In genomic region chr11:82448485-82448884, GRCm38 (mm10) we compare ENCODE assay signal across 19 mouse cellular contexts. TPM values are rescaled to one million over a fixed set of nuclear protein-coding genes. Genes with fewer than 3 reads are reported as not detected.
"Had no signal": no experiment of that assay in that cellular context is flagged by ENCODE, and none has a peak within 500 bp of the region (broad histone marks: within the 10 kb centered on the region; RNA-seq: fewer than 3 reads in every experiment).

No protein-coding gene starts in this region.

- ATAC-seq: liver, embryonic 12.5 days; midbrain, embryonic 16.5 days had no signal

- H3K36me3 ChIP-seq: liver, embryonic 12.5 days; midbrain, embryonic 10.5 days had no signal

- H3K27ac ChIP-seq: liver, embryonic 12.5 days; liver, embryonic 14.5 days; midbrain, embryonic 10.5 days; neural tube, embryonic 13.5 days; neural tube, embryonic 15.5 days had no signal

- H3K4me1 ChIP-seq: liver, embryonic 12.5 days had no signal

- DNase-seq: lung, adult 18-20 months; midbrain, embryonic 14.5 days; retina, postnatal 1 day; right cerebral cortex, adult 18-20 months; right cerebral cortex, postnatal 25 days; right cerebral cortex, postnatal 4 days; spleen, adult 18-20 months; thymus, adult 18-20 months; thymus, postnatal 14 days; thymus, postnatal 36 days had no signal

- H3K4me2 ChIP-seq: liver, embryonic 12.5 days; neural tube, embryonic 13.5 days; neural tube, embryonic 15.5 days had no signal

- H3K9ac ChIP-seq: liver, embryonic 12.5 days; liver, embryonic 14.5 days; neural tube, embryonic 13.5 days; neural tube, embryonic 15.5 days had no signal

- H3K27me3 ChIP-seq: neural tube, embryonic 13.5 days; neural tube, embryonic 15.5 days had no signal

- H3K4me3 ChIP-seq: liver, embryonic 12.5 days; midbrain, embryonic 10.5 days; myocyte; neural tube, embryonic 13.5 days; neural tube, embryonic 15.5 days had no signal

- H3K9me3 ChIP-seq: liver, embryonic 12.5 days; midbrain, embryonic 10.5 days; neural tube, embryonic 13.5 days; neural tube, embryonic 15.5 days had no signal

RNA-seq across cellular contexts. Expression of gene Tmem132e, which starts 59.8 kb away (rescaled TPM):
- total RNA-seq: megakaryocyte, adult 5-6 weeks had no signal
- polyA plus RNA-seq: myocyte; thymus, postnatal 0 days had no signal
